Mouse (Mus musculus) embryo, embryonic 11 days (tissue): ENCODE results near the gene Ddx47.

ENCODE experiments used
- DNase-seq: peaks from one replicate; pipeline ENCODE4 v3.0.0-alpha.2; 2015

The Ddx47 gene

GRCm38 (mm10) chr6:135011048-135011733, at the start of gene Ddx47:
TSS of gene Ddx47 (plus strand) at chr6:135011612.
- peak; percentile 97 for DNase-seq

DNA sequence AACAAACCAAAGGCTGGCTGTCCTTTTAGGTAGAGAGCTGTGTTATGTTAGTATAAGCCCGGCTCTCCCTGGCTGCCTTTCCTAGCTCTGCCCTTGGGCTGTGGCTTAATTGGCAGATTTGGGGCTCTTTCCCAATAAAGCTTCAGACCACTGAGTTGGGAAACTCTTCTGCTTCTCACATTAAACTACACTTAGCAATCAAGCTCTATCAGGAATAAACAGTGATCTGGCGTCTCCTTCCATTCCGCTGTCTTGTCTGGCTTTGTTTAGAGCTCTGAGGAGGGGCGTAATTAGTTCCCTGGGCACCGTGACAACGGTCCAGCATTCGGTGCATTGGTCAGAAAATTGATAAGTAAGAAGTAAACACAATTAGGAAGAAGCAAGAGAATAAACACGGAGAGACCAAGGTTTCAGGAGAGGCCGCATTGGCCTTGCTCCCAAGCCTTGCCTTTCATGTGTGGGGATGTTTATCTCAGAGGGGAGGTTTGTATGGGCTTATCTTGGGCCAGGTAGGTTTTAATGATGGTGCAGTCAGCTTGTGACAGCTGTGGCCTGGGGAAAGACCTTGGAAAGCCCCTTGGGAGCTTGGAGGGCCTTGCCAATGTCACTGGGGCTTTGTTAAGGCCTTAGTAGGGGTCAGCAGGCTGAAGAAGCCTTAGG, 49.4 kb upstream of the Ddx47 start:
- DNase-seq, result no peak

GRCm38 (mm10) chr6:134962518-134962893, 48.9 kb upstream of the Ddx47 start:
- no peak for DNase-seq

- no peak for DNase-seq
Measured at GRCm38 (mm10) chr6:134963910-134964309, 47.5 kb upstream of the Ddx47 start.

GRCm38 (mm10) chr6:134966681-134967080, 44.7 kb upstream of the Ddx47 start:
- no peak for DNase-seq

GRCm38 (mm10) chr6:134968326-134968725, 43.1 kb upstream of the Ddx47 start:
- DNase-seq, result no peak

GRCm38 (mm10) chr6:134969498-134969897, 41.9 kb upstream of the Ddx47 start:
- DNase-seq, result no peak

DNA sequence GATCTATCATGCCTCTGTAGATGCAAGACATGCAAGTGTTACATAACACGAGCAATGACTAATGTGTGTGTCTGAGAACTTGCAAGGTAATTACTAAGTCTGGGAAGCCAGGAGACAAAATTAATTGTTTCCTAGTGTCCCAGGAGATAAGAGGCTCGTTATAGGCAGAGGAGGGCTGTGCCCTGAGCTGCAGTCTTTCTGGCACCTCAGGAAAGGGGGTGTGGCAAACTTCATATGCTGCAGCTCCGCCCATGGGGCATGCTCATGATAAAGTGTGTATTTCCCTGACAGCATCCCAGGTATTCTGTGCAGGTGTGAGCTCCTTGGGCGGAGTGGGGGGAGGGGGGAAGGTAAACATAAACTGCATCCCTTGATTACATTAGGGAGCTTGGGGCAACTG, 39.3 kb upstream of the Ddx47 start:
- no peak for DNase-seq

DNA sequence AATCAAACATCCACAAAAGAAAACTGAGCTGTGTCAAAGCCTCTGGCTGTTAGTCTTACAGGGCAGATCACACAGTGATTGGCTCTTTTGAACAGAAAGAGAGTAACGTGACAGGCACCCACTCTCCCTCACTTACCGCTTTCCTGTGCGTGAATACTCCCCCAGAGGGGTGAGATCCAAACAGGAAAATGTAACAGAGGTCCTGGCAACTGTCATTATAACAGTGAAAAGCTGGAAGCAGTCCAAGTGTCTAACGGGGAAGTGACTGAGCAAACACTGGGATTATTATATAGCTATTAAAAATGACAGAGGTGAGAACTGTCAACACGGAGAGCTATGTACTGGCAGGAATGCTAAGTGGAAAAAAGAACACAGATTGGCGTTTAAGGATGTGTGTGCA, 34.8 kb upstream of the Ddx47 start:
- DNase-seq, result no peak

DNA sequence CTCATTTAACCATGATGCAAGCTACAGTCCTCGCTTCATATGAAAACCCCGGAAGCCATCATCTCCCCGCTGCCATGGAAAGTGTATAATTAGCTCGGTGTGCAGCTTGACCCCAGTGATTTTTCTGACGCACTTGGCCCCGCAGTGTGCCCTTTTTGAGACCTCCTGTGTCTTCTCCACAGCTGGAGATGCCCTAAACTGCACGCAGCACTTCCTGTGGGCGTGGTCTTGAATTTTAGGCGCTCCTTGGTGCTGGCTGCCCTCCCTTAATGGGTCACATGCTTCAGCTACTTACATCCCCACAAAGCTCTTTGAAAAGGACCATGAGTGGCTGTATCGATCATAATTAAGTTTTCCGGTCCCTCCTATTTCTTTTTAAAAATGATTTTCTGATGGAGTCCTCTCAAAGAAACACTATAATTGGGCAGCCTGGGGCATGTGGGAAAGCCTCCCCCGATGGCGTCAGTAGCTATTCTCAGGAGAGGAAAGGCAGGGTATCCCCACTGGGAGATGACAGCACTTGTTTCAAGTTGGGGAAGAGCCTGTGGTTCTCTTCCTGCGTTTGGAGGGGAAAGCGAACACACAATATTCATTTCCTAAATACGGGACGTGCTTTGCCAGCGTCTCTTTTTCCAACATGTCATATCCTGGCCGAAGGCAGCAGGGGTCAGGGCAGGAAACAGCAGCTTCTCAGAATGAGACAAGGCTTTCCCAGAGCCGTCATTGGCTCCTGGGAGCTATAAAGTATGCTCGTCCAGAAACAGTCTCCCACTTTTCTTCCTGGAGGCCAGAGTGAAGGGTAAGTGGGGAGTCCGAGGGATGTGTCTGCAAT, 30.0 kb upstream of the Ddx47 start, which contains the start of gene Apold1:
Gene Apold1 (plus strand): TSS at position 488 of the 832 bp plus-strand sequence.
- DNase-seq, result peak; percentile 69

GRCm38 (mm10) chr6:134983529-134984370, 27.7 kb upstream of the Ddx47 start:
- DNase-seq, result peak; percentile 97

DNA sequence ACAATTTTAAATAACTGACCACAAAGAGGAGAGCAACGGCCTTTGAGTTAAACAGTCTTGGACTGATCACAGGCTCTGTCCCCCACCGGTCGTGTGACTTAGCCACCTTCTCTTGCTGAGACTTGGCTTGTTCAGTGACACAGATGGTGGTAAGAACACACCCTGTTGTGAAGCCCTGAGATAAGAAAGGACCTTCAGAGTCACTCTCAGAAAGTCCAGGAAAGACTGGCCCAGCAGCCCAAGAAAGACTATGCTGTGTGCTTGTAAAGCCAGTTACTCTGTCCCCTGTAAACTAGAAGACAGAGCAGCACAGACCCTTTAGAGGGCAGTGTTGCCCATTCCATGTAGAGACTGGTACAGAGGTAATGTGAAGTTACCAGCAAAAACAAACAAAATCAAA, 26.7 kb upstream of the Ddx47 start:
- peak; percentile 53 for DNase-seq

DNA sequence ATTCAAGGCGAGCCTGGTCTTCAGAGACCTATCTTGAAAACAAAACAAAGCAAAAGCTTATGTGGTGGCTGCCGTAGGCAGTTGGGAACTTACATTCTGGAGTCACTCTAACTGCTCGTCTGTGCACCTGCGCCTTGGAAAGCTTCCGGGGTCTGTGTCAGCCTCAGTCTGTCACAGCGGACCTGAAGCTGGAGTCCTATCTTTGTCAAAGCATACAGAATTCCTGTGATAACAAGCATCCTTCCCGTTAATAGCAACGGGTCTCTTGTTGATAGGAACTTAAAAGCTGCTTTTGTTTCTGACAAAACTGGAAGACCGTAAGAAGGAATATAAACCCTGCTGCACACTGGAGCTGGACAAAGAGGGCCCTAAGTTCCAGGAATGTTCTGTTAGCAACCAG, 23.0 kb upstream of the Ddx47 start:
- DNase-seq, result no peak

DNA sequence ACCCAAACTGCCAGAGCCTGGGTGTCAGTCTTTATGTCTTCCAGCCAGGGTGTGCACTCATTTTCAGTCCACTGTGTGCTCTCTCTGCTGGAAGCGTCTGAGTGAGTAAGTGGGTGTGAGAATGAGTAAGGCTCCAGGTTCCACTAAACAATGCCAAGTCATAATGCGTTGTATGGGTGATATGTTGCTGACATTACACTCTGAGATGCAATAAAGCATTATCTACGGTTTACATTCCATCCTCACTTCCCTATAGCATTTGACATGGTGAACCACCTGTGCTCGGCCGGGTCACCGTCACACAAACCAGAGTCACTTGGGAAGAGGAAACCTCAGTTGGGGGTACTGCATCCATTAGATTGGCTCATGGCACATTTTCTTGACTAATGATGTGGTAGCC, 20.7 kb upstream of the Ddx47 start:
- no peak for DNase-seq

GRCm38 (mm10) chr6:134994031-134994651, 17.3 kb upstream of the Ddx47 start:
- DNase-seq, result no peak

DNA sequence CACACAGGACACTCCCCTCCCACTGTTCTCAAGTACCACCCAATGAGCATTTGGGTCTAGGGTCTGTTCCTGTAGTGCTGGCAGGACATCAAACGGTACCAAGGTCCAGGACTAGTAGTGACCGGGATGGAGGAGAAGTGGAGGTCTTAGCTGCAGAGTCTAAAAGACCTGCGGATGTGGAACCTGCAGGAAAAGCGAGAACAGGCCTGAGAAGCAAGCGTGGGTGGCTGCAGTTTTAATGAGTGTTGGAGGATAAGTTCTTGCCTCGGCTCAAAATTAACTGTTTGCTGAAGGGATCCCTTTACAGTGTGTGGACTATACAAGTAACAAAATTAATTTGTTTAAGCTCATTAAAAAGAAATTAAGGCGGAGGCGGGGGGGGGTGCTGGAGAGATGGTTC, 16.4 kb upstream of the Ddx47 start:
- DNase-seq, result no peak

DNA sequence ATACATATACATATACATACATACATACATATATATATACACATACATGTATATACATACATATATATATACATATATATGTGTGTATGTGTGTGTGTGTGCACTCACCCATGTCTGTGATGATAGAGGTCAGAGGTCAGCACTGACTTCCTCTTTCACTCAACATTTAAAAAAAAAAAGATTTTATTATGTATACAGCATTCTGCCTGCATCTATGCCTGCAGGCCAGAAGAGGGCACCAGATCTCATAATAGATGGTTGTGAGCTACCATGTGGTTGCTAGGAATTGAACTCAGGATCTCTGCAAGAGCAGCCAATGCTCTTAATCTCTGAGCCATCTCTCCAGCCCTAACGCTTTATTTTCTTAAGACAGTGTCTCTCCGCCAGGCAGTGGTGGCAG, 14.5 kb upstream of the Ddx47 start:
- DNase-seq, result no peak

DNA sequence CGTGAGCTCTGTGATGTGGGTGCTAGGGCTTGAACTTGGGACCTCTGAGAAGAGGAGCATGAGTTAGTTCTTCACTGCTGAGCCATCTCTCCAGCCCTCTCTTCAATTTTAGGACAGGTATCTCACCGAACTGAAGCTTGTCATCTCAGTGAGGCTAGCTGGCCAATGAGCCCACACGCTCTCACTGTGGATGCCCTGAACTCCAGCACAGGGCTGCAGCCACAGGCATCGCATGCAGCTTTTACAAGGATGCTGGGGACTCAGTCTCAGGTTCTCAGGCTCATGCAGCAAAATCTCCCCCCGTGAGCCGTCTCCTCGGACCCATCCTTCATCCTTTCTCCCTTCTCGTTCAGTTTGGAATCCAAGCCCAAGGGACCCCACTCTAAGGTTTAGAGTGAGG, 13.3 kb upstream of the Ddx47 start:
- no peak for DNase-seq

DNA sequence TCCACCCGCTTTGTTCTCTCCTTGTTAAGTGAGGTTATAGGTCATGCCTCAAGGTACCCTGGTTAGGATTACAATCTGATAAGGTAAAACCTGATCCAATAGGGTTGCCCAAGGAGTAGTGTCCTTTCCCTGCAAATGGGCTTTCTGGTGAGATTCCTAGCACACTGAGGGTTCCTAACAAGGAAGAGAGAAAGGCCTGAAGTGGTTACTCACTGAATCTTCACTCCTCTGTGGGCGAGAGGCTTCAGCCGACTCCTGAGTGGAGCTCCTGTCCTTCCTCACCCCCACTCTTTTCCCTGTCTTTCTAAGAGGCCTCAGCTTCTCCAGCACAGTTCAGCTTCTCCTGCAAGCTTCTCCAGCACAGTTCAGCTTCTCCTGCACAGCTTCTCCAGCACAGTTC, 12.6 kb upstream of the Ddx47 start:
- DNase-seq, result no peak

DNA sequence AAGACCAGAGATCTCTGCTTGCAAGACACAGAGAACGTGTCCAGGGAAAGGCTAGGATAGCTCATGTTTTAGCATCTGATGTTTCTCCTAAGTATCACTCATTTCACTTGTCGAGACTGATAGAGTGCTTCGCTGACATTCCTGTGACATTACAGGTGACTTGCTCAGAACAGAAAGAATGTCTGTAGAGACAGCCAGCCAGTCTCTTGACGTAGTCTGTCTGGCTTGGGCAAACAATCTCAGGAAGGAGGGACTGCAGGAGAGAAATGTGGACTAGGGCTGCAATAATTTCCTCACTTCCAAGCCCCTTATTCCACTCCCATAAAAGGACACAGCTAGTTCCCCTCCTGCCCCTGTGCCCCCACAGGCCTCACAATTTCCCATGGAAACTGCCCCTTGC, 11.1 kb upstream of the Ddx47 start:
- no peak for DNase-seq

GRCm38 (mm10) chr6:135001991-135002390, 9.4 kb upstream of the Ddx47 start:
- DNase-seq, result no peak

DNA sequence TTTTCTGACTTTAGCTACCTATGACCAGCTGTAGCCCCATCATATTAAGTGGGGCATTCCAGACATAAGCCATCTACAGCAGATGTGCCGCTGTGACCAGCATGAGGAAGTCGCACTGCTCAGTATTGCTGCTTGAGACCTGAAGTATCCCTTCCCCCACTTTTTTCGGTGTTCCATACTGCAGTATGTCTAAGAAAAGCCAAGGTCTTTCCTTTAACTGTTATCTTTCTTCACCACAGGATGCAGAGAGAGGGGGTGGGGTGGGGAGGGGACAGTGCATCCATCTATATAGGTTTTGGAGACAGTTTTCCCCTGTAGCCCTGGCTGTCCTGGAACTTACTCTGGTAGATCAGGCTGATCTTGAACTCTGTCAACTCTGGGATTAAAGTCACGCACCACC, 5.0 kb upstream of the Ddx47 start:
- no peak for DNase-seq

DNA sequence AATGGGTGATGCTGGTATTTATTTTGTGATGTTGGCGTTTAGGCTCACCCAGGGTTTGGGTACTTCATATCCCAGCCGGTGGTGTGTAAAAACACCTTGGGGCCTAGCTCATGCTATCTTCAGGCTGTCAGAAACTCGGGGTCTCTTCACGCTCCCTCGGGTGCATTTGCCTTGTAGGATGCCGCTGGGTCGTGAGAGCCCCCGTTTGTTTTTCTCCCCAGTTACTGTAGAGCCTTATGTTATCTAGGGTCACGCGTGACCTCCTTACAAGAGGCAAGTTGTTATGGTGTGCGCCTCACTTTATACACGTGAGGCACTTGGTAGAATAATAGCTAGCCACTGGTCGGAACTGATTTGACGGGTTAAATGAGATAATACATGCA, 313 bp downstream of the Ddx47 start:
- DNase-seq, result no peak
